Mouse (Mus musculus): Measurements from ENCODE around the gene Rabgap1l.

Gene Rabgap1l

GRCm38 (mm10) chr1:160176903-160177302 lies 616.1 kb downstream of the Rabgap1l start:
- no peak for DNase-seq (ENCODE audit: low read depth)

All from fibroblast of lung, adult 2 months (primary cell).